Mouse (Mus musculus) midbrain, embryonic 12.5 days (tissue): ENCODE results near the gene Fam193b. TPM values are rescaled to one million over a fixed set of nuclear protein-coding genes. Genes with fewer than 3 reads are reported as not detected.
A peak's percentile ranks its signal among the peaks of the same experiment; 100 is the strongest.
"Not testable (repeated sequence)": the region's sequence is repeated elsewhere in the genome, so short reads cannot be mapped to it uniquely, and the experiment has no call there.

Experiments used
- ATAC-seq: fragments of 200-750 bp; cut with Nextera tagmentation; 2 replicates; pipeline ENCODE4 v1.8.0; 2017; ENCODE audit warnings: low read depth, moderate TSS enrichment, moderate library complexity; ENCODE audit not compliant: low FRiP score
- H3K27ac ChIP-seq: fragments of 300-500 bp; sonication (generic); replicated peaks from 2 replicates; pipeline ENCODE4 v1.5.1; 2016; ENCODE audit warnings: mild to moderate bottlenecking
- H3K27me3 ChIP-seq: fragments of 300-500 bp; sonication (generic); 2 replicates; pipeline ENCODE4 v1.6.1; 2016; ENCODE audit warnings: mild to moderate bottlenecking
- H3K36me3 ChIP-seq: fragments of 300-500 bp; sonication (generic); 2 replicates; pipeline ENCODE4 v1.6.1; 2016
- H3K4me1 ChIP-seq: fragments of 300-500 bp; sonication (generic); 2 replicates; pipeline ENCODE4 v1.6.1; 2016
- H3K4me2 ChIP-seq: fragments of 300-500 bp; sonication (generic); replicated peaks from 2 replicates; pipeline ENCODE4 v1.6.1; 2016; ENCODE audit warnings: mild to moderate bottlenecking, moderate library complexity
- H3K4me3 ChIP-seq: fragments of 300-500 bp; sonication (generic); 2 replicates; pipeline ENCODE4 v1.5.1; 2016; ENCODE audit warnings: mild to moderate bottlenecking
- H3K9ac ChIP-seq: fragments of 300-500 bp; sonication (generic); replicated peaks from 2 replicates; pipeline ENCODE4 v1.6.1; 2016; ENCODE audit warnings: mild to moderate bottlenecking, moderate library complexity
- H3K9me3 ChIP-seq: fragments of 300-500 bp; sonication (generic); 2 replicates; pipeline ENCODE4 v1.6.1; 2016; ENCODE audit warnings: mild to moderate bottlenecking
- WGBS: fragments of 180-500 bp; shearing (Covaris S2); methylation state at CpG from one replicate; pipeline ENCODE4 v1.1.7; 2016; 5-methylcytosine and 5-hydroxymethylcytosine counted together
- polyA plus RNA-seq: library from polyadenylated mRNA; unstranded; fragments of >200 nt; fragmentation: Nextera tagmentation; extraction: Ambion mirVana; gene quantifications from 2 replicates; pipeline ENCODE4 v1.2.1, GENCODE M21; 2016

Fam193b gene
- polyA plus RNA-seq, 1 experiment from 2014 or later, result 67.7 TPM

DNA sequence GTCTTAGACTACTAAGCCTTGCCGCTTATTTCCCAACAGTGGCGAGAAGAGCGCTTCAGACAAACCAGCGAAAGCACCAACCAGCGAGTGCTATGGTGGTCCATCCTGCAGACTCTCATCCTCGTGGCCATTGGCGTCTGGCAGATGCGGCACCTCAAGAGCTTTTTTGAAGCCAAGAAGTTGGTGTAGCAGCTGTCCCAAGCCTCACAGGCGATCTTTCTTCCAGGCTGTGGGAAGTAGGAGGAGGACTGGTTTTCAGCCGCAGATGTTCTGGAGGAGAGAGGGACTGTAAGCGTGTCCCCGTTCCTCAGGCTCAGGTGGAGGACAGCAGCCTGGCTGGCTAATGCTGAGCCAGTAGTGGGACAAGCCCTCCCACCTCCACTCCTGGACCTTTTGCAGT is 25.9 kb upstream of the Fam193b start:
- Histone ChIP-seq H3K4me2 (no peak overlapping the region), H3K4me3 (no peak overlapping the region), H3K27me3 (no peaks in the 10 kb centered on the region), H3K9me3 (no peaks in the 10 kb centered on the region), H3K4me1 (peaks cover 26% of the 10 kb centered on the region), H3K9ac (no peak overlapping the region), H3K27ac (no peak overlapping the region), H3K36me3 (peaks cover 41% of the 10 kb centered on the region)
- no peak for ATAC-seq
- 95% methylated on average over 12 of the region's 12 CpGs for WGBS

DNA sequence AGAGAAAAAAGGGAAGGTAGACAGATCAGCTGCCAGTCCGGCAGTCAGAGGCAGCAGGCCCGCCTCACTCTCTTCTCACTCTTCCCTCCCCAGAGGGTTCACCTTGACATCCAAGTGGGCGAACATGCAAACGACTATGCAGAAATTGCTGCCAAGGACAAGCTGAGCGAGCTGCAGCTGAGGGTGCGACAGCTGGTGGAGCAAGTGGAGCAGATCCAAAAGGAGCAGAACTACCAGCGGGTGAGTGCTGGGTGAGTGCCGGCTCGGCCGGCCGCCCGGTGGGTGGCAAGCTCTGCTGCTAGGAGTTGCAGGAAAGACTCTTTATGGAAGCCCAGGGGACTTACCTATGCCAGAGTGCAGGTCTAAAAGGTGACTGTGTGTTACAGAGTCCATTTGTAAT is 24.5 kb upstream of the Fam193b start:
- no peak overlapping the region for H3K4me2 ChIP-seq
- 93% methylated on average over 12 of the region's 12 CpGs for WGBS
- H3K9ac ChIP-seq, result no peak overlapping the region
- H3K27ac ChIP-seq, result no peak overlapping the region
- no peaks in the 10 kb centered on the region for H3K9me3 ChIP-seq
- no peak for ATAC-seq
- peaks cover 6% of the 10 kb centered on the region; the same call in 1 of the 2 replicates for H3K27me3 ChIP-seq
- H3K4me3 ChIP-seq, result no peak overlapping the region
- peaks cover 18% of the 10 kb centered on the region for H3K4me1 ChIP-seq
- H3K36me3 ChIP-seq, result peaks cover 41% of the 10 kb centered on the region

DNA sequence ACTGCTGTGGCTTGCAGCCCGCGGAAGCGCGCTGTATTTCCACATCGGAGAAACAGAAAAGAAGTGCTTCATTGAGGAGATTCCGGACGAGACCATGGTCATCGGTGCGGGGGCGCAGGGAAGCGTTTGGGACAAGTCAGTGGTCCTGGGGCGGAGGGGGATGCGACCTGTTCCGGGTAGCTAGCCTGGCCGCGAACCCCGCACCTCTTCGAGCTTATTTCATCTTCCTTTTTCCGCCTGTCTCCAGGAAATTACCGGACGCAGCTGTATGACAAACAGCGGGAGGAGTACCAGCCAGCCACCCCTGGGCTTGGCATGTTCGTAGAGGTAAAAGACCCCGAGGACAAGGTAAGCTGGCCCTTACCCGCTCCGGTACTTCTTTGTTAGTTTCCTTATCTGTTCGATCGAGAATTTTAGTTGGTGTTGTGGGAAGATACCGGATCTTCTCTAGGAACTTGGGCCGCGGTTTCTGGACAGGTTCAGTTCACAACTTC is 22.4 kb upstream of the Fam193b start:
- Histone ChIP-seq H3K27me3 (peaks cover 10% of the 10 kb centered on the region; the same call in 1 of the 2 replicates), H3K9ac (peak overlapping the region; percentile 70), H3K27ac (peak overlapping the region; percentile 63), H3K4me1 (peaks cover 12% of the 10 kb centered on the region), H3K4me2 (peak overlapping the region; percentile 71), H3K4me3 (peak overlapping the region; percentile 63), H3K36me3 (peaks cover 39% of the 10 kb centered on the region), H3K9me3 (no peaks in the 10 kb centered on the region)
- peak; percentile 62 for ATAC-seq
- 1% methylated on average over 31 of the region's 31 CpGs for WGBS

DNA sequence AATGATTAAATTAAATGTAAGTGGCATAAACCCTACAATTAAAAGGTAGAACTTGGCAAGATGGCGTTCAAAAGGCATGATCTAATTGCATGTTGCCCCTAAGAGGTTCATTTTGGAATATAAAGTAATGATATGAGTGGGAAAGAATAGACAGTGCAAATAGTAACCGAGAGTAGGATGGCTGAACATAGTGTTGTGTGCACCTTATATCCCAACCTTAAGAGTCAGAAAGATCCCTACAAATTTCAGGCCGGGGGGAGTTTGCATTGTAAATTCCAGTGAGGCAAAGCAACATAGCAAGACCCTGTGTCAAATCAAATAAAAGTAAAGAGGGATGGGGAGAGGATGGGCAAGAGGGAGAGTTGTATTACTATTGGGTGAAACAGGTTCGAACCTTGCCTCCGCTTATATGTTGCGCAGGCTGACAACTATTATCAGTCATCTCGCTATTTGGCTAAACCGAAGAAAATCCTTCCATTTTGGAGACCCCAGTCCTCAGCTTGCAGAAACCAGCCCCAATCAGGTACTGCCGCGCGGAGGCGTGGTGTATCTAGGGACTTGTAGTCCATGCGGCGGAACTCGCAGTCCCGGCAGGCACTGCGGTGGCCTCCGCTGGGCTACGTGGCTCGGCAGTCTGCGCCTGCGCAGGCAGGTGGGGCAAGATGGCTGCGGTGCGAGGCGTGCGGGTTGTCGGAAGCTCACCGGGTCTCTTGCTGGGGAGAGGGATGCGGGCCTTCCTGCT is 21.8 kb upstream of the Fam193b start:
- Histone ChIP-seq H3K27ac (peak overlapping the region; percentile 63), H3K9ac (peak overlapping the region; percentile 70), H3K4me3 (peak overlapping the region; percentile 63), H3K4me2 (peak overlapping the region; percentile 71), H3K9me3 (no peaks in the 10 kb centered on the region), H3K4me1 (peaks cover 12% of the 10 kb centered on the region), H3K27me3 (peaks cover 10% of the 10 kb centered on the region; the same call in 1 of the 2 replicates), H3K36me3 (peaks cover 33% of the 10 kb centered on the region)
- 5% methylated on average over 29 of the region's 29 CpGs for WGBS
- peak; percentile 98 for ATAC-seq

DNA sequence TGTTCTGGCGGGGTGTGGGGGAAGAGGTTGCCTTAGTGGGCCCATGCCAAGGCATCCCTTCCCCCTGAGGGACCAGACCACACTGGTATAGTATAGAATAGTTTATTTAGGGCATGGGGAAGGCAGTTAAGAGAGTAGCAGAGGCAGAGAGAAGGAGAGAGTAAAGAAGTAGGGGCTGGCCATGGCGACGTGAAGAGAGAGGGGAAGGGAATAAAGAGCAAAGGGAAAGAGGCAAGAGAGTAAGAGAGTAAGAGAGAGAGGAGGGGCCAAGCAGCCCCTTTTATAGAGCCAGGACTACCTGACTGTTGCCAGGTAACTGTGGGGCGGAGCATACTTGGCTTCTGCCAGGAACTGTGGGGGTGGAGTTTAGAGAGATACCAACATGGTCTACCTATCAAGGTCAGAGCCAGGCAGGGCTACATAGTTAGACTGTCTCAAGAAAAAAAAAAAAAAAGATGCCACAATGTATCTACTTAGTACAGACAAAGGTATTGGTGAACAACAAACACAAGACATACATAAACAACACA is 21.1 kb upstream of the Fam193b start:
- peaks cover 10% of the 10 kb centered on the region; the same call in 1 of the 2 replicates for H3K27me3 ChIP-seq
- H3K36me3 ChIP-seq, result peaks cover 27% of the 10 kb centered on the region
- peaks cover 12% of the 10 kb centered on the region for H3K4me1 ChIP-seq
- no peaks in the 10 kb centered on the region for H3K9me3 ChIP-seq
- H3K9ac ChIP-seq, result no peak overlapping the region
- no peak overlapping the region for H3K27ac ChIP-seq
- no peak overlapping the region for H3K4me2 ChIP-seq
- no peak overlapping the region for H3K4me3 ChIP-seq
- 81% methylated on average over 4 of the region's 4 CpGs for WGBS
- ATAC-seq, result peak; percentile 17; the same call in 1 of the 2 replicates

DNA sequence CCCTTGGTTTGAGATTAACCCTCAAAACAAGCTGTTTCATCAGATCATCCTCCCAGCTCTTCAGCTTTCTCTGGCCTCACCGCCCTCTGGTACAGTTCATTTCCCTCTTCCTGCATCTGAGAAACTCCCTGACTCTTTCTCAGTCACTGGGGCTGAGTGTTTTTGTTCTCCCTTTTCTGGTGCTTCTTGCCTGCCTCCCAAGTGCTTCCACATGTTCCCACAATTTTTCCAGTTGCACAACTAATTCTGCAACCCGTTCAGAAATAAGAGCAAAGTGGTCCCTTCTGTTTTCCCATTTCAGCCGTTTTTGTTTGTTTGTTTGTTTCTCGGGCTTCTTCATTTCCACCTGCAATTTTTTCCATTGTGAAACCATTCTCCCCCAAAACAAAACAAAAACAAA is 7.2 kb upstream of the Fam193b start:
- Histone ChIP-seq H3K36me3 (no peaks in the 10 kb centered on the region), H3K27me3 (no peaks in the 10 kb centered on the region), H3K9me3 (no peaks in the 10 kb centered on the region), H3K9ac (no peak overlapping the region), H3K27ac (no peak overlapping the region), H3K4me3 (no peak overlapping the region), H3K4me2 (no peak overlapping the region), H3K4me1 (no peaks in the 10 kb centered on the region)
- WGBS, result 83% methylated on average over 4 of the region's 4 CpGs
- no peak for ATAC-seq

DNA sequence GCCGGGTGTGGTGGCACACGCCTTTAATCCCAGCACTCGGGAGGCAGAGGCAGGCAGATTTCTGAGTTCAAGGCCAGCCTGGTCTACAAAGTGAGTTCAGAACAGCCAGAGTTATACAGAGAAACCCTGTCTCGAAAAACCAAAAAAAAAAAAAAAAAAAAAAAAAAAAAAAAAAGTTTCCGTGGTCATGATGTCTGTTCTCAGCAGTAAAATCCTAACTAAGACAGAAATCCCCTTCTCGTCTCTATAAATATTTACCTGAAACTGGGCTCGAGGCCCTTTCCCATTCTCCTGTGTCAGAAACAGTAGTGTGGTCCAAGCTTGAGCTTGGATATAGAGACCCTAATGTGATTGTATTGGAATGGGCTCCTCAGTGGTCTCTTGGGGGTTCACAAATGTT is 6.0 kb upstream of the Fam193b start:
- not testable (repeated sequence) for H3K4me1 ChIP-seq

DNA sequence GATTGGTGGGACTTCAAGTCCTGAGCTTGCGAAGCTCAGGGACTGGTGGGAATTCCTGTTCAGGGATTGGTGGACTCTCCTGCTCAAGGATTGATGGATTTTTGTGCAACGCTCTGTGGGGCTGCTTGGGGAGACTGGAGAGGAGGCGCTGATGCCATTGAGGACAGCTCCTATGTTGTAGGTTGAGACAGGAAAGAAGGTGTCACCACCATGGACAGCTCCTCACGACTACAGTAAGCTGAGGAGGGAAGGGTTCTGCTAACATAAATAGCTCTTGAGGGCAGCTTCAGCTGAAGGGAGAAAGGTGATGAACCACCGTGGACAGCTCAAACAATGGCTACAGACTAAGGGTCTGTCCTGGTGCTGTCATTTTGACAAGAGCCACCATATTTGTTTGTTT is 5.0 kb upstream of the Fam193b start:
- Histone ChIP-seq H3K27ac (no peak overlapping the region), H3K9me3 (no peaks in the 10 kb centered on the region), H3K27me3 (no peaks in the 10 kb centered on the region), H3K36me3 (no peaks in the 10 kb centered on the region), H3K4me2 (no peak overlapping the region), H3K4me1 (peaks cover 6% of the 10 kb centered on the region), H3K9ac (no peak overlapping the region), H3K4me3 (no peak overlapping the region)
- WGBS, result 67% methylated on average over 5 of the region's 5 CpGs
- ATAC-seq, result no peak

More for the DNA sequence above, 6.0 kb upstream of the Fam193b start:
- not testable (repeated sequence) for ATAC-seq, H3K27ac ChIP-seq, H3K4me3 ChIP-seq, H3K36me3 ChIP-seq, H3K9me3 ChIP-seq, H3K9ac ChIP-seq, H3K4me2 ChIP-seq, H3K27me3 ChIP-seq
- 89% methylated on average over 7 of the region's 7 CpGs for WGBS

DNA sequence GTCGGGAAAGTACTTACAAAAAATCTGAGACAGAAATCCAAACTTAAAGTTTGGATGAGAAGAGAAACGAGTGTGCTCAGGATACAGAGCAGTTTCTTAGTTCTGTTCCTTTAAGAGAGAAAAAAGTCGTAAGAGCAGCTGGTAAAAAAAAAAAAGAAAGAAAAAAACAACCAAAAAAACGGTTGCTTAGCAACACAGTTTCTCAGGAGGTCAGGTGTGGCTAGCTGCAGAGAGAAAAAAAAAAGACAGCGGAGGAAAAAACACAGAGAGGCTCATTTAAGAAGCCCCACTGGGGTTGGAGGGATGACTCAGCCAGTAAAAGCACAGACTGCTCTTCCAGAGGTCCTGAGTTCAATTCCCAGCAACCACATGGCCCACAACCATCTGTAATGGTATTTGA is 3.4 kb upstream of the Fam193b start:
- no peaks in the 10 kb centered on the region for H3K27me3 ChIP-seq
- ATAC-seq, result no peak
- WGBS, result 85% methylated on average over 5 of the region's 5 CpGs

DNA sequence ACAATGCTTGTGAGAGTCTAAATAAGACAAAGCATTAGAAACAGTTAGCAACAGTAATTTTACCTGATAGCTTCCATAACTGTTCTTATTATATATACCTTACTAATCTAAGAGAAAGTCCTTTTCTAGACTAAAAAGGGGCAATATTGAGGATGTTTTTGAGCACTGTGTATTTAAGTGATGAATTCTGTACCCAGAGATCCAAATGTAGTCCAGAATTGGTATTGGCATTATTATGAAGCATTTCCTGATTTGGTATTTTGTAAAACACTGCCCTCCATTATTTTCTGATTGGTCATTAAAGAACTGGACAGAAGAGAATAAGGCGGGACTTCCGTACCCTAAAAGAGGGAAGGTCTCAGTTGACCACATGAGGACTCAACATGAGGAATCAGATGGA is 2.5 kb upstream of the Fam193b start, which contains the start of gene Tmed9:
TSS of gene Tmed9 (plus strand) at position 301 of the 400 bp plus-strand sequence.
- Histone ChIP-seq H3K9ac (no peak within 1 kb of the TSS), H3K9me3 (no peaks in the 10 kb centered on the region), H3K27me3 (no peaks in the 10 kb centered on the region), H3K4me2 (no peak within 1 kb of the TSS), H3K36me3 (peaks cover 3% of the 10 kb centered on the region; the same call in 1 of the 2 replicates), H3K27ac (no peak within 1 kb of the TSS), H3K4me1 (peaks cover 18% of the 10 kb centered on the region), H3K4me3 (no peak within 1 kb of the TSS)
- WGBS, result 99% methylated on average over 2 of the region's 2 CpGs
- no peak for ATAC-seq

More for the DNA sequence above, 3.4 kb upstream of the Fam193b start:
- Histone ChIP-seq H3K4me3 (no peak overlapping the region), H3K27ac (no peak overlapping the region), H3K4me2 (no peak overlapping the region), H3K4me1 (peaks cover 13% of the 10 kb centered on the region), H3K36me3 (no peaks in the 10 kb centered on the region), H3K9me3 (no peaks in the 10 kb centered on the region), H3K9ac (no peak overlapping the region)

DNA sequence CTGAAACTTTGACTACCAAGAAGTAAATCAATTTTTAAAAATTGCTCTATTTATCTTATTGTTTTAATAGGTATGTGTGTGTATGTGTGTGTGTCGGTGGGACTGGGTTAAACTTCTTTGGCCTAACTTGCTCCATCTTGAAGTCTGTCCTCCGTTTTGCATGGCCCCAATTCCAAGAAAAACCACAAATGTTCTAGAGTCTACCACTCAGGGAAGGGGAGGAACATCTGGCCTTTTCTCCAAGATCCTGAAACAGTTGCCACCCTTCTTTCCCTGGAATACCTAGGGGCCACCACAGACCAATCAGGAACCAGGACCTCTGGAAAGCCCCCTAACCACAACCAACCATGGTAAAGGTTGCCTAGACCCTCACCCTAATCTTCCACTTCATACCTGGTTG is 1.1 kb upstream of the Fam193b start:
- 80% methylated on average over 2 of the region's 2 CpGs for WGBS
- ATAC-seq, result no peak
- Histone ChIP-seq H3K36me3 (peaks cover 8% of the 10 kb centered on the region), H3K27me3 (no peaks in the 10 kb centered on the region), H3K4me1 (peaks cover 23% of the 10 kb centered on the region), H3K27ac (no peak overlapping the region), H3K9me3 (no peaks in the 10 kb centered on the region), H3K4me3 (no peak overlapping the region), H3K4me2 (peak overlapping the region; percentile 19; the same call in 1 of the 2 replicates), H3K9ac (no peak overlapping the region)

DNA sequence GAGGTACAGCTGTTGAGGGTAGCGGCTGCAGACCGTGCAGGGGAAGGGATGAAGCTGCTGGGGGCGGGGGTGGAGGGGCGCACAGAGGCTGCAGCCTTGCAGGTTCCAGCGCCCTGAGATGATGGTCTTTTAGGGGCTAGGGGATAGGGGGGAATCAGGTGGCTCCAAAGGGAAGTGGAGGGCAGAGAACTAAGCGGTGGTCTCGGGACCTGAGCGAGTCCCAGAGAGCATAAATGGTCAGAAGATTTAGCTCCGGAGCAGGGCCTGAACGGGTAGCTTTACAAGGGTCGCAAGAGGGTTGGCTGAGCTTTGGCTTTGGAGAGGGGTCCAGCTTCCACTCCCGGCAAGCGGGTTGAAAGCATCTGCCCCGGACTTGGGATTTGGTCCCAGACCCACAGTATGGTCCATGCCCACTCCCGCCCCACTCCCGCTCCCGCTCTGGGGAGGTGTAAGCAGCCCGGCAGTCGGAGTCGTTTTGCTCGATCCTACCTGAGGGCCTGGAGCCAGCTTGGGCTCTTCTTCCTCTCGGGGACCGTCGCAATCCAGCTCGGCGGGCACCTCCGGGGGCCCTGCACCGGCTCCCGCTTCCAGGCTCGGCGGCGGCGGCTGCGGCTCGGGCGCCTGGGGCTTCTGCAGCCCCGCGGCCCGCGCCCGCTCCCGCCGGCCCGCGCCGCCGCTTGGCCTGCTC is 490 bp downstream of the Fam193b start:
- peaks cover 19% of the 10 kb centered on the region for H3K36me3 ChIP-seq
- ATAC-seq, result peak; percentile 68
- peaks cover 23% of the 10 kb centered on the region for H3K4me1 ChIP-seq
- no peaks in the 10 kb centered on the region for H3K27me3 ChIP-seq
- peak overlapping the region; percentile 97 for H3K4me3 ChIP-seq
- peak overlapping the region; percentile 98 for H3K4me2 ChIP-seq
- H3K9ac ChIP-seq, result peak overlapping the region; percentile 94
- under 1% methylated on average over 46 of the region's 47 CpGs for WGBS
- no peaks in the 10 kb centered on the region for H3K9me3 ChIP-seq
- H3K27ac ChIP-seq, result peak overlapping the region; percentile 90
